Mouse (Mus musculus) lung, embryonic 15.5 days (tissue): ENCODE results near the gene Pate4. TPM values are rescaled to one million over a fixed set of nuclear protein-coding genes. Genes with fewer than 3 reads are reported as not detected.

Experiments used
- ATAC-seq: fragments of 200-750 bp; cut with Nextera tagmentation; 2 replicates; pipeline ENCODE4 v1.8.0; 2017; ENCODE audit warnings: moderate number of reproducible peaks, borderline replicate concordance; ENCODE audit not compliant: low FRiP score, low TSS enrichment; ENCODE audit errors: extremely low read depth
- H3K27ac ChIP-seq: fragments of 300-500 bp; sonication (generic); 2 replicates; pipeline ENCODE4 v1.5.1; 2015; ENCODE audit warnings: moderate library complexity, mild to moderate bottlenecking, inconsistent platforms
- H3K27me3 ChIP-seq: fragments of 300-500 bp; sonication (generic); 2 replicates; pipeline ENCODE4 v1.6.1; 2015; ENCODE audit warnings: inconsistent platforms
- H3K36me3 ChIP-seq: fragments of 300-500 bp; sonication (generic); 2 replicates; pipeline ENCODE4 v1.6.1; 2015; ENCODE audit warnings: inconsistent platforms
- H3K4me1 ChIP-seq: fragments of 300-500 bp; sonication (generic); 2 replicates; pipeline ENCODE4 v1.6.1; 2015; ENCODE audit warnings: inconsistent platforms
- H3K4me2 ChIP-seq: fragments of 300-500 bp; sonication (generic); 2 replicates; pipeline ENCODE4 v1.6.1; 2015; ENCODE audit warnings: inconsistent platforms, mild to moderate bottlenecking, moderate library complexity
- H3K4me3 ChIP-seq: fragments of 300-500 bp; sonication (generic); 2 replicates; pipeline ENCODE4 v1.5.1; 2015; ENCODE audit warnings: mild to moderate bottlenecking, inconsistent platforms
- H3K9ac ChIP-seq: fragments of 300-500 bp; sonication (generic); 2 replicates; pipeline ENCODE4 v1.6.1; 2015; ENCODE audit warnings: inconsistent platforms
- H3K9me3 ChIP-seq: fragments of 300-500 bp; sonication (generic); 2 replicates; pipeline ENCODE4 v1.6.1; 2016; ENCODE audit warnings: inconsistent platforms
- WGBS: fragments of 180-500 bp; shearing (Covaris S2); methylation state at CpG from one replicate; pipeline ENCODE4 v1.1.7; 2015; 5-methylcytosine and 5-hydroxymethylcytosine counted together
- polyA plus RNA-seq: library from polyadenylated mRNA; unstranded; fragments of >200 nt; fragmentation: Nextera tagmentation; extraction: Ambion mirVana; gene quantifications from 2 replicates; pipeline ENCODE4 v1.2.1, GENCODE M21; 2015

Gene Pate4
- polyA plus RNA-seq, 1 experiment from 2014 or later: not detected

DNA sequence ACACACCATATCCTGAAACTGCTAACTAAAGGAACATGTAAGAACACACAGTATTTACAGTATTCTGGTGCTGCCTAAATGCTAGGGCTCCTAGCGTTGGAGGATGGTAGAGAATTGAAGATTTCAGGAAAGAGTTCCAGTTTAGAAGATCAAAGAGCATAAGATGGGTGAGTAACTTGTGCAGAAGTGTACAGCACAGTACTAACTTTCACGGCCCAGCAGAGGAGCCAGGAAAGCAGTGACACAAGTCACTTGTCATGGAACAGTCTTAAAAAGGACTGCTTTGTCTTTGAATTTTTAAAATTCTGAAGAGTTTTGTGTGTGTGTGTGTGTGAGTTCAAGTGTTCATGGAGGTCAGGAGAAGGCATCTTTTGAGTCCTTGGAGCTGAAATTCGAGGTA is 43.7 kb downstream of the Pate4 start:
- no peak for ATAC-seq
- no peak overlapping the region for H3K27ac ChIP-seq
- no peak overlapping the region for H3K4me2 ChIP-seq
- peaks cover 42% of the 10 kb centered on the region; the same call in 1 of the 2 replicates for H3K36me3 ChIP-seq
- no peak overlapping the region for H3K9ac ChIP-seq
- no peaks in the 10 kb centered on the region; the same call in 1 of the 2 replicates for H3K27me3 ChIP-seq
- H3K4me1 ChIP-seq: peaks cover 9% of the 10 kb centered on the region; the same call in 1 of the 2 replicates
- 78% methylated on average over 3 of the region's 3 CpGs for WGBS
- H3K9me3 ChIP-seq: no peaks in the 10 kb centered on the region
- H3K4me3 ChIP-seq: no peak overlapping the region

DNA sequence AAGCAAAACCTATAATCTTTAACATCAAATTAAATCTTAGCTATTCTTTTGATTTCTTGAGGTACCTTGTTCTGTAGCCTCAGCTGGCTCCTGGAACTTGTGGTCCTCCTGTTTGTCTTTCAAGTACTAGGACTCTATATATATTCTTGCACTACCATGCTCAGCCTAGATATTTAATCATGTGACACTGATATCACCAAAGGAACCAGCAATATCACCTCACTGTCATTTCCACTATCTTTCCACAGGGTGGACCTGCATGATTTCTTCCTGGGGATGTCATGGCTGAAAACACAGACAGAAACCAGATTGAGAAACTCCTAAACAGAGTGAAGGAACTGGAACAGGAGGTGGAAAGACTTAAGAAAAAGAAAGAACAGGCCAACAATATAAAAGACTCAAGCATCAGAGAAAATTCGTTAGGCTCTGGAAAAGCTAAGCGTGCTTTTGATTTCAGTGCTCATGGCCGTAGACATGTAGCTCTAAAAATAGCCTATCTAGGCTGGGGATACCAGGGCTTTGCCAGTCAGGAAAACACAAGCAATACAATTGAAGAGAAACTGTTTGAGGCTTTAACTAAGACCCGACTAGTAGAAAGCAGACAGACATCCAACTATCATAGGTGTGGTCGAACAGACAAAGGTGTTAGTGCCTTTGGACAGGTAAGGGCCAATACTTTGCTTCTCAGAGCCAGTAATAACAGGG is 47.1 kb downstream of the Pate4 start:
- no peak overlapping the region for H3K4me2 ChIP-seq
- no peak for ATAC-seq
- H3K36me3 ChIP-seq: peaks cover 51% of the 10 kb centered on the region
- no peak overlapping the region for H3K4me3 ChIP-seq
- H3K9me3 ChIP-seq: no peaks in the 10 kb centered on the region
- no peak overlapping the region for H3K9ac ChIP-seq
- WGBS: 80% methylated on average over 5 of the region's 5 CpGs
- no peak overlapping the region for H3K27ac ChIP-seq
- H3K27me3 ChIP-seq: no peaks in the 10 kb centered on the region
- peaks cover 13% of the 10 kb centered on the region for H3K4me1 ChIP-seq

DNA sequence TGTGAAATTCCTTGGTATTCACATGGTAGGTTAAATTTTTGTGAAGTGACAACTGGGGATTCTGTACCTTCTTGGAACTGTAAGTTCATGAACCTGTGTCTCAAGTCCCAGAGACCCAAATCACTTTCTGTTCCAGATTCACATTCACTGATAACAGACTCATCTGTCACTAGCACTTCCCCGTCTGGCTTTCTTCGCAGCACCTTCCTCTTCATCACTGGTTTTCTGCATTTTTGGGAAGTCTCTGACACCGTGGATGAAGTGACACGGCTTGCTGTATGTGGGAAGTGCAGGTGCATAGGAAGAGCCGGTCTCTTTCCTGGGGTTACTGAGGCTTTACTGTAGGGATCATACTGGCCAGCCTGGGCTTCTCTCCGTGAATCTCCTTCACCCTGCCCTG is 50.2 kb downstream of the Pate4 start:
- peaks cover 17% of the 10 kb centered on the region; the same call in 1 of the 2 replicates for H3K27me3 ChIP-seq
- H3K4me3 ChIP-seq: no peak overlapping the region
- no peak overlapping the region for H3K4me2 ChIP-seq
- peaks cover 34% of the 10 kb centered on the region for H3K36me3 ChIP-seq
- WGBS: 81% methylated on average over 6 of the region's 6 CpGs
- no peak overlapping the region for H3K9ac ChIP-seq
- H3K9me3 ChIP-seq: no peaks in the 10 kb centered on the region
- H3K27ac ChIP-seq: no peak overlapping the region
- peaks cover 27% of the 10 kb centered on the region for H3K4me1 ChIP-seq
- ATAC-seq: no peak

- Histone ChIP-seq H3K36me3 (peaks cover 29% of the 10 kb centered on the region), H3K9ac (no peak overlapping the region), H3K4me1 (peaks cover 29% of the 10 kb centered on the region), H3K9me3 (no peaks in the 10 kb centered on the region), H3K4me3 (no peak overlapping the region), H3K27ac (no peak overlapping the region), H3K27me3 (peaks cover 17% of the 10 kb centered on the region; the same call in 1 of the 2 replicates), H3K4me2 (no peak overlapping the region)
- ATAC-seq: no peak
- 92% methylated on average over 11 of the region's 11 CpGs for WGBS
These were observed 50.7 kb downstream of the Pate4 start for GRCm38 (mm10) chr9:35561076-35561475.

DNA sequence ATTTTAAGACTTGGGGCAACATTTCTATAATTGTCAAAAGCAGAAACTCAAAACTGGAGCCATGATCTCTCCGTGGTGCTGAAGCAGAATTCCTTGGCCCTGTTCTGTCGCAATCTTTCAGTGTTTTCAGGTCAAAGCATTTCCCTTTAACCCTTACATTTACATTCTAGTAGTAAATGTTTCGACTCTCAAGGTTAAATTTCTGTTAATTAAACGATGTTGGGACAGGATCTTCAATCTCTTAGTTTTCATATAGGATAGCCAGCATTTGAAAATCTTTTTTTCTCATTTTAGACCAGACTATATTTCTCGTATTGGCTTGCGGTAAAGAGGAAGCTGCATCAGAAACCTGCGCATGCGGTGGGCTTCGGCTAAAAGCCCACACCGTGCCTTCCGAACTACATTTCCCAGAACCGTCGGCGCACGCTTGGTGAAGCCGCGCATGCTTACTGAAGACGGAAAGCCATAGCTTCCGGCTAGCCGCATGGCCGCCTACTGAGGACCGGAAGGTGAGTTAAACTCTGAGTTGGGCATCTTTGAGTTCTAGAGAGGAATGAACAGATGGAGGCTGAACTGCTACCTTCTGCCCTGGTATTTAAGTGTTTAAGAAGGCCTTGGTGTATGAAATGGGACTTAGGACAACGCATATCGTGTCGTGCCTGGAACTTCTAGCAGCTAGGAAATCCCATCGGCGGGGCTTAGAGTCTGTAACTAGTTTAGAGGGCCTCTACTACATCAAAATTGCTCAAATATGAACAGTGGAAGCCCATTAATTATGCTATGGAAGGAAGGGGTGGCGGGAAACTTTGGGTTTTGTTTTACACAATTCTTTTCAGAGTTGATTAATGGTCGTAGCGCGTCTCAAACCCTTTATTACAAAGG is 52.5 kb downstream of the Pate4 start:
- peak; percentile 85; the same call in 1 of the 2 replicates for ATAC-seq
- peaks cover 29% of the 10 kb centered on the region for H3K4me1 ChIP-seq

DNA sequence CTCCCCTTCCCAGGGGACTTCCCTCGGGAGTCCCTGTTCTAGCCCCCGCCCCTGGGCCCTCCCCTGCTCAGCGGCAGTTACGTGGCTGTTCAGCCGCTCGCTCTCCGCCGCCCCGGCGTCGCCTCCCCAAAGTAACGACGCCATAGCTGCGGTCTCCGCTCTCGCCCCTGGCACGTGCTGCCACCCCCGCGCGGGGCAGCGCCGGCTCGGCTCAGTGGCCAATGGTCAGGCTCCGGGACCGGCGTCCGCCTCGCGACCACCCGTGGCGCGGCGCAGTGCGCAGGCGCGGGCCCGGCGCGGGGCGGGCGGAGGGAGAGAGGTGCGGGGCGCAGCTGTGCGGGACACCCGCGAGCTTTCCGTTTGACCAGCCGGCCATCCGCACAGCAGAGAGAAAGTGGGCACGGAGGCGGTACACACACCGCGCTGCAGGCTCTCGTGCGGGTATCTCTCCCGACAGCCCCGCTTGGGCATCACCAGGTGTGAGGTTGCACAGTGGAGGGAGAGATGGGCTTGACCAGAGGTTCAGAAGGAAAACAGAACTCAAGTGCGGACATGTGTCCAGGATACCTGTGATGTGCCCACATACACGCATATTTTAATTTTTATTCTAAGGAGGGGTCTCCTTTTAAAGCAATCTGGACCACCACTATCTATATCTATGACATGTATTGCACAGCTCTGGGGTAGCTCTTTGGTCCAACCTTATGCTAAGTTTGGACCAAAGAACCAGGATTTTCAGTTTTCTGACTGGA is 53.3 kb downstream of the Pate4 start, which contains the start of the genes Ddx25 and Pus3:
Gene Ddx25 (minus strand): TSS at position 272 of the 752 bp plus-strand sequence.
Gene Pus3 (plus strand): TSS at position 339 of the 752 bp plus-strand sequence.
- Histone ChIP-seq H3K9ac (peak within 1 kb of the TSS; percentile 62), H3K4me1 (peaks cover 29% of the 10 kb centered on the region), H3K27ac (peak within 1 kb of the TSS; percentile 60), H3K27me3 (peaks cover 17% of the 10 kb centered on the region; the same call in 1 of the 2 replicates), H3K36me3 (peaks cover 10% of the 10 kb centered on the region), H3K9me3 (no peaks in the 10 kb centered on the region), H3K4me2 (peak within 1 kb of the TSS; percentile 97), H3K4me3 (peak within 1 kb of the TSS; percentile 74)
- under 1% methylated on average over 58 of the region's 59 CpGs for WGBS
- ATAC-seq: peak; percentile 71

More for the DNA sequence above, 52.5 kb downstream of the Pate4 start:
- Histone ChIP-seq H3K9me3 (no peaks in the 10 kb centered on the region), H3K4me3 (peak overlapping the region; percentile 74), H3K9ac (peak overlapping the region; percentile 62), H3K27me3 (peaks cover 17% of the 10 kb centered on the region; the same call in 1 of the 2 replicates), H3K27ac (peak overlapping the region; percentile 60), H3K36me3 (peaks cover 13% of the 10 kb centered on the region), H3K4me2 (peak overlapping the region; percentile 97)
- WGBS: 1% methylated on average over 31 of the region's 31 CpGs

Other genes with a start within 250 kb of the Pate4 start
- 3.9 and 4.7 TPM in 2 replicates for gene Cdon, start 190.8 kb downstream of the Pate4 start, polyA plus RNA-seq
- gene Gm1113, start 93.7 kb downstream of the Pate4 start, polyA plus RNA-seq: not detected in 2 replicates
- gene Ddx25, start 53.4 kb downstream of the Pate4 start, polyA plus RNA-seq: 1.2 and 1.3 TPM in 2 replicates
- 15.1 and 15.9 TPM in 2 replicates for gene Pus3, start 53.3 kb downstream of the Pate4 start, polyA plus RNA-seq
- gene Pate2, start 41.7 kb downstream of the Pate4 start, polyA plus RNA-seq: 0.72 TPM in 2 replicates
- 19.0 and 19.5 TPM in 2 replicates for gene Hyls1, start 41.5 kb downstream of the Pate4 start, polyA plus RNA-seq
- gene Pate3, start 36.3 kb upstream of the Pate4 start, polyA plus RNA-seq: not detected in 2 replicates
- not detected in 2 replicates for gene Pate1, start 75.4 kb upstream of the Pate4 start, polyA plus RNA-seq
- gene Gm17677, start 129.1 kb upstream of the Pate4 start, polyA plus RNA-seq: not detected in 2 replicates
- not detected in 2 replicates for gene Gm17727, start 166.2 kb upstream of the Pate4 start, polyA plus RNA-seq
- not detected in 2 replicates for gene Gm27235, start 178.2 kb upstream of the Pate4 start, polyA plus RNA-seq
- not detected in 2 replicates for gene D730048I06Rik, start 178.2 kb upstream of the Pate4 start, polyA plus RNA-seq
- not detected in 2 replicates for gene 9230110F15Rik, start 232.2 kb upstream of the Pate4 start, polyA plus RNA-seq